Mouse (Mus musculus) embryonic facial prominence, embryonic 10.5 days (tissue): Measurements from ENCODE around the gene Ap1m2. TPM values are rescaled to one million over a fixed set of nuclear protein-coding genes. Genes with fewer than 3 reads are reported as not detected.
"Not testable (repeated sequence)": the region's sequence is repeated elsewhere in the genome, so short reads cannot be mapped to it uniquely, and the experiment has no call there.

Experiments
- DNase-seq: peaks from one replicate; pipeline ENCODE4 v3.0.0-alpha.2; 2017; ENCODE audit warnings: low spot score
- H3K27ac ChIP-seq: fragments of 300-500 bp; sonication (generic); replicated peaks from 2 replicates; pipeline ENCODE4 v1.5.1; 2016; ENCODE audit warnings: mild to moderate bottlenecking
- H3K27me3 ChIP-seq: fragments of 300-500 bp; sonication (generic); replicated peaks from 2 replicates; pipeline ENCODE4 v1.6.1; 2016; ENCODE audit warnings: low read depth, mild to moderate bottlenecking; ENCODE audit not compliant: poor library complexity, severe bottlenecking
- H3K36me3 ChIP-seq: fragments of 300-500 bp; sonication (generic); replicated peaks from 2 replicates; pipeline ENCODE4 v1.6.1; 2016; ENCODE audit warnings: mild to moderate bottlenecking, moderate library complexity
- H3K4me1 ChIP-seq: fragments of 300-500 bp; sonication (generic); 2 replicates; pipeline ENCODE4 v1.6.1; 2016
- H3K4me3 ChIP-seq: fragments of 300-500 bp; sonication (generic); 2 replicates; pipeline ENCODE4 v1.5.1; 2016; ENCODE audit warnings: mild to moderate bottlenecking, moderate library complexity
- H3K9me3 ChIP-seq: fragments of 300-500 bp; sonication (generic); 2 replicates; pipeline ENCODE4 v1.6.1; 2016; ENCODE audit warnings: mild to moderate bottlenecking
- WGBS: fragments of 180-500 bp; shearing (Covaris S2); methylation state at CpG from one replicate; pipeline ENCODE4 v1.1.7; 2016; 5-methylcytosine and 5-hydroxymethylcytosine counted together
- polyA plus RNA-seq: library from polyadenylated mRNA; unstranded; fragments of >200 nt; fragmentation: Nextera tagmentation; extraction: Ambion mirVana; gene quantifications from 2 replicates; pipeline ENCODE4 v1.2.1, GENCODE M21; 2016

The Ap1m2 gene
- polyA plus RNA-seq, 1 experiment from 2014 or later = 18.6 TPM

DNA sequence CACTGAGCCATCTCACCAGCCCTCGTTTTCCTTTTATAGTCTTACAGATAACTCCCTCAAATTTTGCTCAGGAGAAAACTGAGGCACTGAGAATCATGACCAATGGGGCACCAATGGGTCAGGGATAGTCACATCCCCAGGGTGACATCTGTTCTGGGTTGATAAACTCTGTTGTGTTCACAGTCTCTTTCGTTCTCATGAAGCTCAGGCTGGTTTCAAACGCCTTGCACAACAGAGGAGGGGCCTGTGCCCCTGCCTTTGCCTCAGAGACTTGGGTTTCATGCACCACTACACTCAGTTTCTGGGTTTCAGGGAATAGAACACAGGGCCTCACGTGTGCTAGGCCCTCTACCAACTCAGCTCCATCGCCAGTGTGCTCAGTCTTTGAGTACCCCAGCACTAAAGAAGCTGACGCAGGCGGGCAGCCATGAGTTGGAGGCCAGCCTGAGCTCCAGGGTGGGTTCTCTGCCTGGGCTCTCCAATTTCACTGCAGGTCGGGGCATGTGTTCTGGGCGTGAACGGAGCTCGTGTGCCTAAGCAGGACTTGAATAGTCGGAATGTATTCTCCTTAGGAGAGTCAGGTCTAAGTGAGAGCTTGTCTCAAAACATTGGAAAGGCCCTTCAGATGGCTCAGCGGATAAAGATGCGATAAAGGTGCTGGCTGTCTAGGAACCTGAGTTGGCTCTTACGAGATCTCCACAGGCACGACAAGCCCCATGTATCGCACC lies 47.7 kb downstream of the Ap1m2 start:
- WGBS = 16% methylated on average over 17 of the region's 17 CpGs
- peaks cover 31% of the 10 kb centered on the region for H3K4me1 ChIP-seq
- no peaks in the 10 kb centered on the region for H3K27me3 ChIP-seq
- peak overlapping the region; percentile 93 for H3K4me3 ChIP-seq
- H3K27ac ChIP-seq = peak overlapping the region; percentile 92
- H3K9me3 ChIP-seq = no peaks in the 10 kb centered on the region
- H3K36me3 ChIP-seq = peaks cover 28% of the 10 kb centered on the region
- peak; percentile 52 for DNase-seq

DNA sequence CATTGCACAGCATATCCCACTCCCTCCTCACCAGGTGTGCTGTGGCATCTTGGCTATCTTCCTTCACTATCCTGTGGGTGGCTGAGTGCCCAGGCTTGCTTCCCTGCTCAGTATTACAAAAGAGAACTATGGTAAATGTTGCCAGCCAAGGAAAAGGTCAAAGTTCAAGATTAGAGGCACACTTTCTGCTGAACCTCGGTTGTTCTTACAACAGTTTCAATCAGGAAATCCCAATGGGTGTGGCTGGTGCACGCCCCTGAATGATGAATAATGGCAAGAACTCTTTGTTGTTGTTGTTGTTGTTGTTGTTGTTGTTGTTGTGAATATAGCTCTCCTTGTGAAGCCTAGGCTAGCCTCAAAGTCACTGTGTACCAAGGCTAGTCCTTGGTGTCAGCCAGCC lies 50.3 kb downstream of the Ap1m2 start:
- no peak overlapping the region for H3K4me3 ChIP-seq
- H3K4me1 ChIP-seq = peaks cover 30% of the 10 kb centered on the region
- no peak overlapping the region for H3K27ac ChIP-seq
- H3K27me3 ChIP-seq = no peaks in the 10 kb centered on the region
- no peak for DNase-seq
- 66% methylated on average over 2 of the region's 2 CpGs for WGBS
- no peaks in the 10 kb centered on the region for H3K9me3 ChIP-seq
- peaks cover 4% of the 10 kb centered on the region for H3K36me3 ChIP-seq

DNA sequence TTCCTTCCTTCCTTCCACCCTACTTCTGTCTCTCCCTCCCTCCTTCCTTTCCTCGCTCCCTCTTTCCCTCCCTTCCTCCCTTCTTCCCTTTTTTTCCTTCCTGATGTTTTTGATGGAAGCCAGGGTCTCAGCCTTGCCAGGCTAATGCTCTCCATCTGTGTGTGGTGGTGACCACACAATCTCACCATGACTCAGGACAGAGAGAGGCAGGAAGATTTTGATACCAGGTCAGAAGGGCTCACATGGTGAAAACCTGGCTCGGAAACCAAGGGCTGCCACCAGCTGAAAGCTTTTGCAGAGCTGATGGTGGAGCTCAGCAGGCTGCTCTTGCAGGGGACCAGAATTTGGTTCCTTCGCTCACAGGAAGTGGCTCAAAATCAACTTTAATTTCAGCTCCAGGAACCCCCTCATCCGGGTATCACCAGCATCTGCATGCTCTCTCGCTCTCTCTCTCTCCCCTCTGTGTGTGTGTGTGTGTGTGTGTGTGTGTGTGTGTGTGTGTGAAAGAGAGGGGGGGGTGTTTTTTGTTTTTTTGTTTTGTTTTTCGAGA lies 51.6 kb downstream of the Ap1m2 start:
- Histone ChIP-seq H3K27ac (no peak overlapping the region), H3K9me3 (no peaks in the 10 kb centered on the region), H3K4me3 (no peak overlapping the region), H3K4me1 (peaks cover 18% of the 10 kb centered on the region), H3K27me3 (no peaks in the 10 kb centered on the region; the same call in 1 of the 2 replicates), H3K36me3 (no peaks in the 10 kb centered on the region)
- 70% methylated on average over 6 of the region's 6 CpGs for WGBS
- DNase-seq = no peak

DNA sequence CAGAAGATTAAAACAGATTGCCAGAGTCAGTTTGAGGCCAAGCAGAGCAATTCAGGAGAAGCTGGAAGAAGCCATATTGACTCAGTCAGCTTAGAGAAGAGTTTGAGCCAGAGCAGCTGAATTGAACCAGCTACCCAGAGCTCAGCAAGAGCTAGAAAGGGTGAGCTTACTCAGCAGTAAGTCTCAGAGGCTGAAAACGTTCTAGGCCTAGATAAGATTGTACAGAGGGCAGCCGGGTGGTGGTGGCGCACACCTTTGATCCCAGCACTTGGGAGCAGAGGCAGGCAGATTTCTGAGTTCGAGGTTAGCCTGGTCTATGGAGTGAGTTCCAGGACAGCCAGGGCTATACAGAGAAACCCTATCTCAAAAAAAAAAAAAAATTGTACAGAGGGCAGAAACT lies 55.8 kb downstream of the Ap1m2 start:
- H3K27ac ChIP-seq, H3K36me3 ChIP-seq, H3K4me3 ChIP-seq, H3K9me3 ChIP-seq, DNase-seq: not testable (repeated sequence)
- WGBS = 78% methylated on average over 4 of the region's 4 CpGs
- Histone ChIP-seq H3K4me1 (peaks cover 10% of the 10 kb centered on the region; the same call in 1 of the 2 replicates), H3K27me3 (peaks cover 19% of the 10 kb centered on the region)

DNA sequence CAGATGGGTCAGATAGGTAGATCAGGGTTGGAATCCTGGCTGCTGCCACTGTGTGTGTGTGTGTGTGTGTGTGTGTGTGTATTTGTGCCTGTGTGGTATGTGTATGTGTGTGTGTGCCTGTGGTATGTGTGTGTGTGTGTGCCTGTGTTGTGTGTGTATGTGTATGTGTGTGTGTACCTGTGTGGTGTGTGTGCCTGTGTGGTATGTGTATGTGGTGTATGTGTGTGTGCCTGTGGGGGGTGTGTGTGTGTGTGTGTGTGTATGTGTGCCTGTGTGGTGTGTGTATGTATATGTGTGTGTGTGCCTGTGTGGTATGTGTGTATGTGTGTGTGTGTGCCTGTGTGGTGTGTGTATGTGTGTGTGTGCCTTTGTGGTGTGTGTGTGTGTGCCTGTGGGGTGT lies 57.4 kb downstream of the Ap1m2 start:
- DNase-seq = no peak
- Histone ChIP-seq H3K36me3 (no peaks in the 10 kb centered on the region), H3K27me3 (peaks cover 36% of the 10 kb centered on the region), H3K4me1 (peaks cover 8% of the 10 kb centered on the region; the same call in 1 of the 2 replicates), H3K9me3 (no peaks in the 10 kb centered on the region), H3K27ac (no peak overlapping the region), H3K4me3 (no peak overlapping the region)

DNA sequence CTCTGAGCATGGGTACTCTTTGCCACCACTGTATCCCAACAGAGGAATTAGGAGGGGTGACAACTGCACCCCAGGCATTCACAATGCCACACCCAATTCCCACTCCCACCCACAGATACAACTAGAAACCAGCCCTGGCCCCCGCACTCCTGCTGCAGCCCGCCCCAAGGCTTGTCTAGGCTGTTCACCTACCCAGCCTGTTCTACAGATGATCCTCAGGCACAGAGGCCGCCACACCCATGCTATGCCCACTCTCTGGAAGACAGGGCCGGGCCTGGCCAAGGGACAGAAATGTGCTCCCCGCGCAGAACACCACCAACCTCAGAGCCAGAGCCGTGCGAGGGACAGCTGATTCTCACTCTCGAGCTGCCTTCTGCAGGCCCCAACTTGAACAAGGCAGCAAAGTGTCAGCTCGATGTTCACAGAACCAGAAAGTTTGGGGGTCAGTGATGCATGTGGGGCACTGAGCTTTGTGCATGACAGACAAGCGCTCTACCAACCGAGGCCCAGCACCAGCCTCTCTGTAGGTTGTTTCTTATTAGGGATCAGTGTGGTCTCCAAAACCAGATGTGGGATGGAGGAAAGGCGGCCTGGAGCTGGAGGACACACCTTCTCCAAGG lies 60.9 kb downstream of the Ap1m2 start:
- Histone ChIP-seq H3K4me3 (0 out of 2 replicates have a peak overlapping the region, but pooled peaks have one; percentile 4), H3K4me1 (peaks cover 19% of the 10 kb centered on the region), H3K27ac (no peak overlapping the region), H3K9me3 (no peaks in the 10 kb centered on the region; the same call in 1 of the 2 replicates), H3K36me3 (no peaks in the 10 kb centered on the region), H3K27me3 (peaks cover 70% of the 10 kb centered on the region)
- WGBS = 66% methylated on average over 13 of the region's 13 CpGs
- DNase-seq = no peak

DNA sequence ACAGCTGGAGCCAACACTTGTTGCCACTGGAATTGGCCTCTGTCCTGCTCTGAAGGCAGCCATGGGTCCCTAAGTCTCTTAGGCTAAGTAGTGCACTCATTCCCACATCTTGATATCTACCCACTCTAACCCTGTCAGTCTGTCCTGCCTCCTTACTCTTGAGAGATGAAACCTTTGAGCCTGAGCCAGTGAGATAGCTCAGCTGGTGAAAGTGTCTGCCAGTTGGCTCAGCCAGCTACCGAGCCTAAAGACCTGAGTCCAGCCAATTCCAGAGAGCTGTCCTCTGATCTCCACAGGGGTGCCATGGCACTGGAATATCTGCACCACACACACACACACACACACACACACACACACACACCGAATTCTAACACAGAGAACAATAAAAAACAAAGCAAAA lies 61.6 kb downstream of the Ap1m2 start:
- Histone ChIP-seq H3K4me1 (peaks cover 19% of the 10 kb centered on the region), H3K27ac (no peak overlapping the region), H3K36me3 (no peaks in the 10 kb centered on the region), H3K27me3 (peaks cover 78% of the 10 kb centered on the region), H3K9me3 (no peaks in the 10 kb centered on the region; the same call in 1 of the 2 replicates), H3K4me3 (no peak overlapping the region)
- DNase-seq = no peak
- 63% methylated on average over 2 of the region's 2 CpGs for WGBS

DNA sequence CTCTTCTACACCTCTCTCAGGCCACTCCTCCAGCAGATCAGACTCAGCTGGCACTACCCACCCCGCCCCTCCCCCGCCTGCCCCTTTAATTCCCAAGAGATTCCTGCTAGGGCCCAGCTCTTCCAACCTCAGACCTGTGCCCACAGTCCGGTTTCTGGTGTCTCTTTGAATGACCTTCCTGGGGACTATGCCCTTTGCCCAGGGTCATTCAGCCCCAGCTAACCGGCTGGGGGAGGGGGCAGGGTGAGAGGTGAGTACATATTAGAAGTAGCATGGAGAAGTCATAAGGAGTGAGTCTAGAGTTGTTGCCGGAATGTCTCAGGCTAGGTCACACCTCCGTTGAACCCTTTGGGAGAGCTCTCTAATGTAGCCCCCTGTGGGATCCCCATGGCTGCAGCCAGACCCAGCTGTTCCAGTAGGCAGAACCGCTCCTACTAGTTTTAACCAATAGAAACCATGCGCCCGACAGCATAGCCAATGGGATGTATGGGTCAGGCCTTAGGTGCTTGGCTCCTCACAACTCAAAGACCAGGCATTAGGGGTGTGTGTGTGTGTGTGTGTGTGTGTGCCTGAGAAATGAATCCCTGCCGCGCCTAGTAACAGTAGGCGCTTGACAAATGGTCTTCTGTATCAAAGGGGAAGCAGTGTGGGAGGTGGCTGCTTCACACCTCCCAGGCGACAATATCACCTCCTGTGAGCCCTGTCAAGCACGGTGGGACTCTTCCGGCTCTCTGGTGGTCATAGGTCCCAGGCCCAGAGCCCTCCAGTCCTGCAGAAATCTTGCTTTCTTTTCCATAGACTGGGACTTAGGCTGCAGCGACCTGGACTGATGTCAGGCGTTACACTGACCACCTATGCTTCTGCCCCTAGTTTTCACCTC lies 62.3 kb downstream of the Ap1m2 start:
- H3K36me3 ChIP-seq = no peaks in the 10 kb centered on the region
- H3K27me3 ChIP-seq = peaks cover 84% of the 10 kb centered on the region
- H3K27ac ChIP-seq = no peak overlapping the region
- no peaks in the 10 kb centered on the region; the same call in 1 of the 2 replicates for H3K9me3 ChIP-seq
- DNase-seq = no peak
- peaks cover 25% of the 10 kb centered on the region for H3K4me1 ChIP-seq
- WGBS = 39% methylated on average over 17 of the region's 17 CpGs
- no peak overlapping the region for H3K4me3 ChIP-seq

DNA sequence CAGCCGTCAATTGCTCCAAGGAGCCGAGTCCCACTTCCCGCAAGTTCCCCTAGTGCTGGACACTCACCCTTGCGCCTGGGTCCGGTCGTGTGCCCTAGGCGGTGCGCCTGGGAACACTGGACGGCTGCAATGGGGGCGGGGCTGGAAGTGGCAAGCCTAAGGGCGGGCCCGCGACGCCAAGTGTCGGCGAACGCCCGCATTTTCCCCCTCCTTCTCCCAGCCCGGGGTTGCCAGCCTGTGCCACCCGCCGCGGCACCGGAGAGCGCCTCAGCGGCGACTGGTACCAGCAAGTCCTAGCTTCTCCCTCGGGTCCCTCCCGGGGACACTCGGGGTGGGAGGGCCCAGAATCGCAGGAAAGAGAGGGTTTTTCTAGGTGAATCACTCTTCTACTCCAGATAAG lies 63.8 kb downstream of the Ap1m2 start, which contains the start of gene S1pr5:
Gene S1pr5, minus strand, starts transcription at position 118 of the 400 bp plus-strand sequence.
- Histone ChIP-seq H3K27me3 (peaks cover 99% of the 10 kb centered on the region), H3K4me3 (peak within 1 kb of the TSS; percentile 43), H3K27ac (no peak within 1 kb of the TSS), H3K4me1 (peaks cover 37% of the 10 kb centered on the region), H3K9me3 (no peaks in the 10 kb centered on the region; the same call in 1 of the 2 replicates), H3K36me3 (no peaks in the 10 kb centered on the region)
- WGBS = under 1% methylated on average over 30 of the region's 30 CpGs
- DNase-seq = peak; percentile 49

DNA sequence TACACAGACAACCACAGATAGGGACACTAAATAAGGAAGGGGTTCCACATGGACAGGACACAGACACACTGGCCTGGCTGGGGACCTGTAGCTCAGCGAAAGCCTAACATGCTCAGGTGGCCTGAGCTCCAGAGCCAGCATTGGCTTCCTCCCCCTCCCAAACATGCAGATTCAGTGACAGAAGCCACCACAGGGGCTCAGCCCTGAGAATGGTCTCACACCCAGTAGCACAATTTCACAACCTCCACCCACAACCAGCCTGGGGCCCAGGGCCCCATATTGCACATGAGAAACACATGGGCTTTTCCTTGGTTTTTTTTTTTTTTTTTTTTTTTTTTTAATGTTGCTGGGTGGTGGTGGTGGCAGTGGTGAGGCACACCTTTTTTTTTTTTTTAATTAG lies 65.8 kb downstream of the Ap1m2 start:
- Histone ChIP-seq H3K27ac (no peak overlapping the region), H3K4me3 (no peak overlapping the region), H3K4me1 (peaks cover 35% of the 10 kb centered on the region), H3K27me3 (peaks cover 100% of the 10 kb centered on the region), H3K9me3 (peaks cover 4% of the 10 kb centered on the region), H3K36me3 (no peaks in the 10 kb centered on the region)
- no peak for DNase-seq
- 72% methylated on average over 1 of the region's 1 CpGs for whole genome bisulfite sequencing

DNA sequence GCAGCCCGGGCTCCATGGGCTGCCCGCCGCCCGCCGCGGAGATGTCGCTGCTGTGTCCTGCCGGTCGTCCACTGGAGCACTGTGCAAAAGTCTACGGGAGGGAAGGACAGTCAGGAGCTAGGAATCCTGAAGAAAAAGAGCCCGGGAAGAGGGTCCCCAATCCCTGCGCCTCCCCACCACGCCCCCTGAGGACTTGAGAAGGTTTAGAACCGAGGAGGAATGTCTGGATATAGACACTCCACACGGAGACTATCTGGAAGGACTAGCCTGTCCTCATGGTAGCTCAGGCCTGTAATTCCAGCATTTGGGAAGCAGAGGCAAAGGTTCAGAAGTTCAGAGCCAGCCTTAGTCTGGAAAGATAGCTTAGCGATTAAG lies 67.0 kb downstream of the Ap1m2 start:
- peaks cover 31% of the 10 kb centered on the region for H3K4me1 ChIP-seq
- WGBS = 2% methylated on average over 16 of the region's 16 CpGs
- no peak for DNase-seq
- H3K27me3 ChIP-seq = peaks cover 100% of the 10 kb centered on the region
- H3K9me3 ChIP-seq = peaks cover 4% of the 10 kb centered on the region
- peak overlapping the region; percentile 57; the same call in 1 of the 2 replicates for H3K27ac ChIP-seq
- peak overlapping the region; percentile 61 for H3K4me3 ChIP-seq
- H3K36me3 ChIP-seq = no peaks in the 10 kb centered on the region

DNA sequence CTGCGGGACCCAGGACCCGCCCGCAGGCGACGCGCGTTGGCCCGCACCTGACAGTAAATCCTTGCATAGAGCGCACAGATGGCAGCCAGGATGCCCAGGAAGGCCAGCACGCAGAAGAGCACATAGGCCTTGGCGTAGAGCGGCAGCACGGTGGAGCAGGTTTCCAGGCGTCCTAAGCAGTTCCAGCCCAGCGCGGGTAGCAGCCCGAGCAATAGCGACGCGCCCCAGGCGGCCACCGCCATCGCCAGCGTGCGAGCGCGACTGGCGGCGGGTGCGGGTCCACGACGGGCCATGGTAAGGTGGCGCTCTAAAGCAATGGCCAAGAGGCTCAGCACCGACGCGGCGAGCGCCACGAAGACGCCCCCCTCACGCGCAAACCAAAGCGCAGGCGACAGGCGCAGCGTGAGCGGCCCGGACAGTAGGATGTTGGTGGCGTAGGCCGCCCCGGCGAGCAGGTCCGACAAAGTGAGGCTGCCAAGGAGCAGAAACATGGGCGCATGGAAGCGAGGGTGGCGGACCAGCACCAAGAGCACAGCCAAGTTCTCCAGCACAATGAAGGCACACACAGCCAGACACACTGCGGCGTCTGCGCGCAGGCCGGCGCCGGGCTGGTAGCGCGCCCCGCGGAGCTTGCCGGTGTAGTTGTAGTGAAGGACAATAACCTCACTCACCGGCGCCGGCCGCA lies 67.6 kb downstream of the Ap1m2 start:
- Histone ChIP-seq H3K27me3 (peaks cover 100% of the 10 kb centered on the region), H3K27ac (peak overlapping the region; percentile 57), H3K9me3 (peaks cover 4% of the 10 kb centered on the region), H3K4me3 (peak overlapping the region; percentile 61), H3K36me3 (no peaks in the 10 kb centered on the region), H3K4me1 (peaks cover 31% of the 10 kb centered on the region)
- DNase-seq = peak; percentile 71
- under 1% methylated on average over 72 of the region's 72 CpGs for WGBS
